Mouse (Mus musculus) embryonic fibroblast, embryonic 13.5 days (primary cell): ENCODE data around the gene Slc37a3. TPM values are rescaled to one million over a fixed set of nuclear protein-coding genes. Genes with fewer than 3 reads are reported as not detected.

Experiments used
- H3K27ac ChIP-seq: 2 replicates; pipeline ENCODE4 v1.5.1; 2012; ENCODE audit warnings: low read length, control low read depth, inconsistent platforms; ENCODE audit not compliant: insufficient read depth
- H3K4me1 ChIP-seq: 2 replicates; pipeline ENCODE4 v1.6.1; 2011; ENCODE audit warnings: low read length; ENCODE audit not compliant: control insufficient read depth, insufficient read depth
- H3K4me3 ChIP-seq: 2 replicates; pipeline ENCODE4 v1.5.1; 2011; ENCODE audit warnings: mild to moderate bottlenecking, control low read depth, low read length; ENCODE audit not compliant: insufficient read depth
- CTCF ChIP-seq: IDR thresholded peaks from 2 replicates; pipeline ENCODE4 v1.5.1; 2011; ENCODE audit warnings: mild to moderate bottlenecking, control low read depth, low read length, moderate library complexity, borderline replicate concordance; ENCODE audit not compliant: insufficient read depth
- POLR2A ChIP-seq: IDR thresholded peaks from 2 replicates; pipeline ENCODE4 v1.6.1; 2011; ENCODE audit warnings: low read depth, mild to moderate bottlenecking, control low read depth, low read length, moderate library complexity
- polyA plus RNA-seq: library from polyadenylated mRNA; stranded (reverse); fragments of >200 nt; gene quantifications from 2 replicates; pipeline ENCODE4 v1.2.4, GENCODE M21; 2011; ENCODE audit warnings: low read depth; ENCODE audit not compliant: missing spikeins, insufficient read length

The Slc37a3 gene
- polyA plus RNA-seq, 1 experiment: 71.5 TPM

- H3K4me1 ChIP-seq: no peaks in the 10 kb centered on the region
- no peak overlapping the region for H3K27ac ChIP-seq
- TF ChIP-seq POLR2A (no peak), CTCF (no peak)
- H3K4me3 ChIP-seq: no peak overlapping the region
These were observed 80.4 kb downstream of the Slc37a3 start for GRCm38 (mm10) chr6:39297079-39297478.

- no peak for TF ChIP-seq POLR2A
- TF ChIP-seq CTCF: no peak
- Histone ChIP-seq H3K4me3 (no peak overlapping the region), H3K4me1 (no peaks in the 10 kb centered on the region), H3K27ac (no peak overlapping the region)
These were observed 81.0 kb downstream of the Slc37a3 start for GRCm38 (mm10) chr6:39296474-39296873.

- no peak for TF ChIP-seq CTCF
- H3K27ac ChIP-seq: no peak overlapping the region; the same call in 1 of the 2 replicates
- no peaks in the 10 kb centered on the region for H3K4me1 ChIP-seq
- no peak overlapping the region for H3K4me3 ChIP-seq
These were observed 81.6 kb downstream of the Slc37a3 start for GRCm38 (mm10) chr6:39295727-39296411.

GRCm38 (mm10) chr6:39289721-39290120 is 87.8 kb downstream of the Slc37a3 start:
- no peaks in the 10 kb centered on the region for H3K4me1 ChIP-seq
- no peak overlapping the region for H3K4me3 ChIP-seq
- H3K27ac ChIP-seq: no peak overlapping the region
- TF ChIP-seq POLR2A (no peak), CTCF (no peak)

- H3K4me1 ChIP-seq: no peaks in the 10 kb centered on the region
- no peak overlapping the region for H3K27ac ChIP-seq
- TF ChIP-seq POLR2A: no peak
- TF ChIP-seq CTCF: no peak
- H3K4me3 ChIP-seq: no peak overlapping the region
These were observed 89.7 kb downstream of the Slc37a3 start for GRCm38 (mm10) chr6:39287782-39288181.

- Histone ChIP-seq H3K4me1 (no peaks in the 10 kb centered on the region), H3K27ac (no peak overlapping the region), H3K4me3 (no peak overlapping the region)
- TF ChIP-seq POLR2A (no peak), CTCF (no peak)
These were observed 90.8 kb downstream of the Slc37a3 start for GRCm38 (mm10) chr6:39286732-39287083.

- no peak overlapping the region for H3K4me3 ChIP-seq
- H3K4me1 ChIP-seq: no peaks in the 10 kb centered on the region
- no peak for TF ChIP-seq CTCF
- no peak for TF ChIP-seq POLR2A
- no peak overlapping the region for H3K27ac ChIP-seq
These were observed 91.3 kb downstream of the Slc37a3 start for GRCm38 (mm10) chr6:39286053-39286731.

- no peak for TF ChIP-seq CTCF
- no peak for TF ChIP-seq POLR2A
These were observed 92.6 kb downstream of the Slc37a3 start for GRCm38 (mm10) chr6:39284836-39285235.

More at GRCm38 (mm10) chr6:39284836-39285235, 92.6 kb downstream of the Slc37a3 start:
- no peaks in the 10 kb centered on the region for H3K4me1 ChIP-seq
- no peak overlapping the region for H3K27ac ChIP-seq
- H3K4me3 ChIP-seq: no peak overlapping the region

Other genes starting within 250 kb of the Slc37a3 start
- 6.4 and 9.4 TPM in 2 replicates for gene Kdm7a, start 170.9 kb downstream of the Slc37a3 start, polyA plus RNA-seq
- 0.33 TPM in 1 of 2 replicates, not detected in the other for gene Rab19, start 3.5 kb upstream of the Slc37a3 start, polyA plus RNA-seq
- 37.9 and 40.5 TPM in 2 replicates for gene Mkrn1, start 42.8 kb upstream of the Slc37a3 start, polyA plus RNA-seq
- 15.5 and 16.1 TPM in 2 replicates for gene Dennd2a, start 180.2 kb upstream of the Slc37a3 start, polyA plus RNA-seq
- gene Adck2, start 196.2 kb upstream of the Slc37a3 start, polyA plus RNA-seq: 10.3 and 11.2 TPM in 2 replicates
- not detected in 2 replicates for gene Gm42420, start 208.1 kb upstream of the Slc37a3 start, polyA plus RNA-seq
- gene Ndufb2, start 214.9 kb upstream of the Slc37a3 start, polyA plus RNA-seq: 84.9 and 104 TPM in 2 replicates